Mouse (Mus musculus) activated CD4-positive, CD25-positive, alpha-beta regulatory T cell, adult 9 weeks (primary cell): ENCODE data around the gene Atp8a2. TPM values are rescaled to one million over a fixed set of nuclear protein-coding genes. Genes with fewer than 3 reads are reported as not detected.

Experiments
- polyA plus RNA-seq: library from polyadenylated mRNA; unstranded; fragments of 100-300 nt; shearing (Covaris generic); gene quantifications from one replicate; pipeline ENCODE4 v1.2.1, GENCODE M21; 2017

Gene Atp8a2
- polyA plus RNA-seq: 0.88 TPM

DNA sequence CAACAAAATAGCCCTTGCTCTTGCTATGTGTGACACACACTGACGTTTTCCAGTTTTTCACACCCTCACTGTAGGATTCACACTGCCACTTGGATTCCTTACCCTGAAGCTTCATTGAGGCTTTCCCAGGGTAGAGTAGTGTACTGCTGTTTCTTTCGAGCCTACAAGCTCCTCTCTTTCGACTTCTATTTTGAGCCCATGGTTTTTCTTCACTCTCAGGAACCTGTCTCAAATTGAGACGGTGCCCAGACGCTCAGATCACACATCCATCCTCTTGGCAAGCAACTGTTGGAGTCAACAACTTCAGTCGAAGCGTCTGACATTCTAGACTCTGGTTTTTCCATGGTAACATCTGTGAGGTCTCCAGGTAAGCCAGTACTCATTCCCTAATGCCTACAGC, at the start of gene Atp8a2:
Gene Atp8a2 (minus strand): TSS at position 296 of the 400 bp plus-strand sequence.

DNA sequence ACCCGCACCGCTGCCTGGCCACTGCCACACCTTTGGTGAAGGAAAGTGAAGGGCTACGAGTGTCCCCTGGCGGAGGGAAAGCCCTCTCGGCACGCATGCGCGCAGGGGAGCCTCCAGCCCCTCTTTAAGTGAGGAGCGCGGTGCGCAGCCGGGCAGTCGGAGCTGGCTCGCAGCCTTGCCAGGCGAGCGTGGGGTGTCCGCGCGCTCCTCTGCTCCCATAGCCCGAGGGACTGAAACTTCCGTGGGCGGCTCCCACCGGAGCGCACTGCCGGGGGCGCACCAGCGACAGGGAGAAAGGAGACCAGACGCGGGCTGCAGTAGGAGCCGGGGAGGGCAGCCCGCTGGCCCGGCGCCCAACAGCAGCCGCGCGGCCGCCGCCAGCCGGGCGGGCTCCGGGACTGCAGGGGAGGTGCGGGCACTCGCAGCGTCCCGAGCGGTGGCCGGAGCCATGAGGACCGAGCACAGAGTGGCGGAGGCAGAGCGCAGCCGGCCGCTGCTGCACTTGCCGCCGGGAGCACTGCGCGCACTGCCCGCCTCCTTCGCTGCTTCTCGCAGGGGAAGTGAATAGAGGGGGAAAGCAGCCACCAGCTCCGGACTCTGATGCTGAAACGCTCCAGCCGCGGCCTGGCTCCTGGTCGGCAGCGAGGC, 571.7 kb downstream of the Atp8a2 start, which contains the start of gene Shisa2:
Gene Shisa2 (plus strand): TSS at position 151 of the 648 bp plus-strand sequence.

DNA sequence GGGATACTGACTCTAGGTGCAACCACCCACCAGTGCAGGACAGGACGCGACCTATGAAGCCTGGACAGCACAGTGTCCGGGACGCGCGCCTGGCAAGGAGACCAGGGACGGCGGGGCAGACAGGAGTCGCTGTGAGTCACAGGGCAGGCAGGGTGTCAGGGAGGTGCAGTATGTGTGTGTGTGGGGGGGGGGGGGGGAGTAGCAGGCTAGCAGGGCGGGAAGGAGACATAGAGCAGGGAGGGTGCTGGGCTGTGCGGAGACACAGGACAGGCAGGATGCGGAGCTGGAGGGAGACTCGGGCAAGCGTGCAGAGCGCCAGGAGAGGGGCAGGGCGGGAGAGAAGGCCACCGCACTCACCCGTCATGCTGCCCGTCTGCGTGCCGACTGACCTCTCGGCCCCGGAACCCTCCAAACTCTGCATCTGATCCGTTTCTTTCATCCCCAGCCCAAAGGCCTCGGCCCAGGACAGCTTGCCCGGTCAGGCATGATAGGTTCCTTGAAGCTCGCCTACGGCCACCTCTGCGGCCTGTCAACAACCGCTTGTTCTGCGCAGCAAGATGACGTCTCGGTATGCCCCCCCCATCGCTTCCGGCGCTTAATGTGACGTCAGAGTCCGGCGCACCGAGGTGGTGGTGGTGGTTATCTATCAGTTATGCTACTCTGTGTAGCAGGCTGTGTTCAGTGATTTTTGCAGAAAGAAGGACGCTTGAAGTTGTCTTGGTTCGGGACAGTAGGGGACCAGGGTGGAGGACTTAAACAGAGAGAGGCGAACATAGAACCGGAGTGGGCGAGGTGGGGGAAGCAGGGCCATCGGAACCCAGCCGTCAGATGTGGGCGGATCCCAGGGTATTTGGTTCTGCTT, 599.4 kb downstream of the Atp8a2 start, which contains the start of gene Cdadc1:
Gene Cdadc1 (minus strand): TSS at position 562 of the 862 bp plus-strand sequence.

Other genes with a start within 250 kb of the Atp8a2 start
- not detected for gene Nupl1, start 54.3 kb upstream of the Atp8a2 start, polyA plus RNA-seq
- 60.6 TPM for gene Gm49336, start 54.3 kb upstream of the Atp8a2 start, polyA plus RNA-seq
- gene Mtmr6, start 68.0 kb upstream of the Atp8a2 start, polyA plus RNA-seq: 77.7 TPM
- not detected for gene Amer2, start 176.1 kb upstream of the Atp8a2 start, polyA plus RNA-seq